Mouse (Mus musculus) kidney, postnatal 0 days (tissue): ENCODE measurements at regions not wholly inside any gene's neighbourhood (a gene's known extent, or its start where the extent isn't known, plus 50 kb on each side); places are given as distances from the start of the nearest gene placed in this dataset.

Experiments used
- ATAC-seq: fragments of 200-750 bp; cut with Nextera tagmentation; replicated peaks from 2 replicates; pipeline ENCODE4 v1.8.0; 2017; ENCODE audit warnings: low read depth, moderate number of reproducible peaks, moderate TSS enrichment, moderate library complexity; ENCODE audit not compliant: low FRiP score
- DNase-seq: peaks from one replicate; pipeline ENCODE4 v3.0.0-alpha.2; 2016; ENCODE audit warnings: low spot score
- H3K27ac ChIP-seq: fragments of 300-500 bp; sonication (generic); 2 replicates; pipeline ENCODE4 v1.5.1; 2014; ENCODE audit warnings: mild to moderate bottlenecking
- H3K27me3 ChIP-seq: fragments of 300-500 bp; sonication (generic); 2 replicates; pipeline ENCODE4 v1.6.1; 2014; ENCODE audit warnings: low read length, mixed read lengths; ENCODE audit not compliant: insufficient read depth
- H3K36me3 ChIP-seq: fragments of 300-500 bp; sonication (generic); 2 replicates; pipeline ENCODE4 v1.6.1; 2014; ENCODE audit warnings: low read length, mixed read lengths; ENCODE audit not compliant: insufficient read depth
- H3K4me1 ChIP-seq: fragments of 300-500 bp; sonication (generic); replicated peaks from 2 replicates; pipeline ENCODE4 v1.6.1; 2014; ENCODE audit warnings: antibody characterized with exemption, low read length, mixed read lengths; ENCODE audit not compliant: insufficient read depth
- H3K4me2 ChIP-seq: fragments of 300-500 bp; sonication (generic); 2 replicates; pipeline ENCODE4 v1.6.1; 2014; ENCODE audit warnings: mild to moderate bottlenecking, low read length, moderate library complexity, mixed read lengths
- H3K4me3 ChIP-seq: fragments of 300-500 bp; sonication (generic); replicated peaks from 2 replicates; pipeline ENCODE4 v1.5.1; 2014; ENCODE audit warnings: low read depth, low read length
- H3K9ac ChIP-seq: fragments of 300-500 bp; sonication (generic); 2 replicates; pipeline ENCODE4 v1.6.1; 2014; ENCODE audit warnings: low read depth, low read length
- H3K9me3 ChIP-seq: fragments of 300-500 bp; sonication (generic); replicated peaks from 2 replicates; pipeline ENCODE4 v1.6.1; 2016; ENCODE audit warnings: low read length, inconsistent platforms, mixed read lengths
- CTCF ChIP-seq: IDR thresholded peaks from 2 replicates; pipeline ENCODE4 v1.5.1; 2016; ENCODE audit warnings: antibody characterized with exemption, low read depth, mild to moderate bottlenecking, moderate library complexity
- WGBS: fragments of 180-500 bp; shearing (Covaris S2); extraction: QIAGEN DNeasy Blood & Tissue Kit; methylation state at CpG from one replicate; pipeline ENCODE4 v1.1.7; 2014; 5-methylcytosine and 5-hydroxymethylcytosine counted together

- Histone ChIP-seq H3K4me2 (no peak overlapping the region), H3K9me3 (no peaks in the 10 kb centered on the region), H3K27ac (no peak overlapping the region), H3K36me3 (no peaks in the 10 kb centered on the region), H3K27me3 (no peaks in the 10 kb centered on the region), H3K4me3 (no peak overlapping the region), H3K9ac (no peak overlapping the region), H3K4me1 (no peaks in the 10 kb centered on the region)
- ATAC-seq = peak; percentile 84
- TF ChIP-seq CTCF = no peak
- WGBS = 57% methylated on average over 3 of the region's 3 CpGs
- no peak for DNase-seq
These were observed 51.1 kb upstream of the Nampt start for GRCm38 (mm10) chr12:32768082-32768743.

GRCm38 (mm10) chr12:32768744-32769535, 50.4 kb upstream of the Nampt start:
- Histone ChIP-seq H3K4me1 (no peaks in the 10 kb centered on the region), H3K9ac (no peak overlapping the region), H3K36me3 (no peaks in the 10 kb centered on the region), H3K27me3 (no peaks in the 10 kb centered on the region), H3K9me3 (no peaks in the 10 kb centered on the region), H3K27ac (no peak overlapping the region), H3K4me2 (no peak overlapping the region), H3K4me3 (no peak overlapping the region)
- ATAC-seq (no peak), DNase-seq (no peak)
- TF ChIP-seq CTCF = no peak
- WGBS = 47% methylated on average over 3 of the region's 3 CpGs
